Mouse (Mus musculus) ES-E14 (cell line): ENCODE data around the gene Epha5.

Experiments
- CHD2 ChIP-seq: IDR thresholded peaks from 2 replicates; pipeline ENCODE4 v1.6.1; 2014; ENCODE audit warnings: mild to moderate bottlenecking, low read depth, low read length, inconsistent platforms
- HCFC1 ChIP-seq: IDR thresholded peaks from 2 replicates; pipeline ENCODE4 v1.6.1; 2012; ENCODE audit warnings: low read length, inconsistent platforms, borderline replicate concordance; ENCODE audit not compliant: insufficient read depth
- MAFK ChIP-seq: IDR thresholded peaks from 2 replicates; pipeline ENCODE4 v1.6.1; 2014; ENCODE audit warnings: mild to moderate bottlenecking, low read depth, low read length, inconsistent platforms; ENCODE audit not compliant: insufficient read depth
- ZC3H11A ChIP-seq: IDR thresholded peaks from 2 replicates; pipeline ENCODE4 v1.6.1; 2012; ENCODE audit warnings: low read depth, mild to moderate bottlenecking, inconsistent platforms, low read length, borderline replicate concordance
- ZNF384 ChIP-seq: IDR thresholded peaks from 2 replicates; pipeline ENCODE4 v1.6.1; 2012; ENCODE audit warnings: low read depth, low read length, inconsistent platforms

GRCm38 (mm10) chr5:84208609-84209008, 208.6 kb downstream of the Epha5 start:
- no peak for TF ChIP-seq ZNF384
- TF ChIP-seq CHD2, result no peak
- TF ChIP-seq HCFC1, result no peak
- no peak for TF ChIP-seq ZC3H11A
- TF ChIP-seq MAFK, result no peak
